Mouse (Mus musculus): ENCODE data around the gene Tmem240. TPM values are rescaled to one million over a fixed set of nuclear protein-coding genes. Genes with fewer than 3 reads are reported as not detected.

Tmem240 gene
- polyA plus RNA-seq, 1 experiment from 2014 or later = 7.5 TPM

GRCm38 (mm10) chr4:155771706-155772105, 37.1 kb downstream of the Tmem240 start:
- Histone ChIP-seq H3K36me3 (ENCODE audit: control insufficient read depth, insufficient read depth, low read length) (no peaks in the 10 kb centered on the region), H3K9me3 (ENCODE audit: control insufficient read depth, low read length) (no peaks in the 10 kb centered on the region), H3K9ac (replicated peaks; ENCODE audit: low read length) (no peak overlapping the region), H3K27me3 (ENCODE audit: control insufficient read depth, insufficient read depth, low read length) (peaks cover 24% of the 10 kb centered on the region; the same call in 1 of the 2 replicates), H3K4me2 (ENCODE audit: low read length) (no peak overlapping the region), H3K4me1 (ENCODE audit: control insufficient read depth, insufficient read depth, low read length) (peaks cover 19% of the 10 kb centered on the region; the same call in 1 of the 2 replicates), H3K27ac (replicated peaks; ENCODE audit: low read depth, low read length) (no peak overlapping the region), H3K4me3 (replicated peaks; ENCODE audit: low read depth, low read length) (no peak overlapping the region)
- no peak for ATAC-seq (ENCODE audit: low FRiP score, low TSS enrichment)
- 84% methylated on average over 2 of the region's 2 CpGs for WGBS
- no peak for DNase-seq

DNA sequence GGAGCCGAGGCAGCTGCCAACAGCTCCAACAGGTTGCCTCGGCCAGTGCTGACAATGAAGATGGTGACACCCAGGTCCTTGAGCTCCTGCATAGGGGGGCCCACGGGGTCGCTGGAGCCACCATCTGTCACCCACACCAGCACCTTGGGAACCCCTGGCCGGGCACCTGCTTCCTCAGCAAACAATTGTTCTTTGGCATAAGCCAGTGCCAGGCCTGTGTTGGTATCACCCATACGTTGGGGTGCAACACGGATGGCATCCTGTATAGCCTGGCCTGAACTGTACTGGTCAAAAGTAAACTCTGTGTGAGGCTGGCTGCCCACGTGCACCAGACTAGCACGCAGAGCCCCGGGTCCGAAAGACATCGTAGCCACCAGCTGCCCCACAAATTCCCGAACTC, 38.2 kb downstream of the Tmem240 start:
- Histone ChIP-seq H3K4me3 (replicated peaks; ENCODE audit: low read depth, low read length) (no peak overlapping the region), H3K36me3 (ENCODE audit: control insufficient read depth, insufficient read depth, low read length) (no peaks in the 10 kb centered on the region), H3K4me2 (ENCODE audit: low read length) (peak overlapping the region; percentile 67; the same call in 1 of the 2 replicates), H3K4me1 (ENCODE audit: control insufficient read depth, insufficient read depth, low read length) (peaks cover 19% of the 10 kb centered on the region; the same call in 1 of the 2 replicates), H3K27ac (replicated peaks; ENCODE audit: low read depth, low read length) (no peak overlapping the region), H3K27me3 (ENCODE audit: control insufficient read depth, insufficient read depth, low read length) (peaks cover 24% of the 10 kb centered on the region; the same call in 1 of the 2 replicates), H3K9ac (replicated peaks; ENCODE audit: low read length) (no peak overlapping the region), H3K9me3 (ENCODE audit: control insufficient read depth, low read length) (no peaks in the 10 kb centered on the region)
- ATAC-seq (ENCODE audit: low FRiP score, low TSS enrichment) = no peak
- WGBS = 88% methylated on average over 13 of the region's 13 CpGs
- no peak for DNase-seq

GRCm38 (mm10) chr4:155773335-155774078, 38.9 kb downstream of the Tmem240 start:
- Histone ChIP-seq H3K27ac (replicated peaks; ENCODE audit: low read depth, low read length) (no peak overlapping the region), H3K36me3 (ENCODE audit: control insufficient read depth, insufficient read depth, low read length) (no peaks in the 10 kb centered on the region), H3K4me3 (replicated peaks; ENCODE audit: low read depth, low read length) (peak overlapping the region; percentile 36), H3K9me3 (ENCODE audit: control insufficient read depth, low read length) (no peaks in the 10 kb centered on the region), H3K9ac (replicated peaks; ENCODE audit: low read length) (no peak overlapping the region), H3K4me2 (ENCODE audit: low read length) (peak overlapping the region; percentile 67), H3K4me1 (ENCODE audit: control insufficient read depth, insufficient read depth, low read length) (peaks cover 19% of the 10 kb centered on the region; the same call in 1 of the 2 replicates), H3K27me3 (ENCODE audit: control insufficient read depth, insufficient read depth, low read length) (peaks cover 24% of the 10 kb centered on the region; the same call in 1 of the 2 replicates)
- WGBS = 36% methylated on average over 5 of the region's 5 CpGs
- ATAC-seq (ENCODE audit: low FRiP score, low TSS enrichment) = no peak
- DNase-seq = no peak

GRCm38 (mm10) chr4:155774280-155774754, 39.7 kb downstream of the Tmem240 start, which contains the start of gene Vwa1:
TSS of gene Vwa1 (minus strand) at chr4:155774698.
- peaks cover 19% of the 10 kb centered on the region; the same call in 1 of the 2 replicates for H3K4me1 ChIP-seq (ENCODE audit: control insufficient read depth, insufficient read depth, low read length)
- peak; percentile 72 for ATAC-seq (ENCODE audit: low FRiP score, low TSS enrichment)
- H3K27me3 ChIP-seq (ENCODE audit: control insufficient read depth, insufficient read depth, low read length) = peaks cover 24% of the 10 kb centered on the region; the same call in 1 of the 2 replicates
- 1% methylated on average over 35 of the region's 35 CpGs for WGBS
- peak within 1 kb of the TSS; percentile 52 for H3K9ac ChIP-seq (replicated peaks; ENCODE audit: low read length)
- peak; percentile 90 for DNase-seq
- peak within 1 kb of the TSS; percentile 67 for H3K4me2 ChIP-seq (ENCODE audit: low read length)
- H3K9me3 ChIP-seq (ENCODE audit: control insufficient read depth, low read length) = no peaks in the 10 kb centered on the region
- peak within 1 kb of the TSS; percentile 53 for H3K27ac ChIP-seq (replicated peaks; ENCODE audit: low read depth, low read length)
- peak within 1 kb of the TSS; percentile 36 for H3K4me3 ChIP-seq (replicated peaks; ENCODE audit: low read depth, low read length)
- H3K36me3 ChIP-seq (ENCODE audit: control insufficient read depth, insufficient read depth, low read length) = no peaks in the 10 kb centered on the region

GRCm38 (mm10) chr4:155774971-155775740, 40.6 kb downstream of the Tmem240 start:
- peak overlapping the region; percentile 52 for H3K9ac ChIP-seq (replicated peaks; ENCODE audit: low read length)
- peak overlapping the region; percentile 67 for H3K4me2 ChIP-seq (ENCODE audit: low read length)
- peaks cover 24% of the 10 kb centered on the region; the same call in 1 of the 2 replicates for H3K27me3 ChIP-seq (ENCODE audit: control insufficient read depth, insufficient read depth, low read length)
- H3K4me3 ChIP-seq (replicated peaks; ENCODE audit: low read depth, low read length) = peak overlapping the region; percentile 36
- peak overlapping the region; percentile 53 for H3K27ac ChIP-seq (replicated peaks; ENCODE audit: low read depth, low read length)
- H3K36me3 ChIP-seq (ENCODE audit: control insufficient read depth, insufficient read depth, low read length) = no peaks in the 10 kb centered on the region
- 68% methylated on average over 9 of the region's 9 CpGs for WGBS
- DNase-seq (peak; percentile 48), ATAC-seq (ENCODE audit: low FRiP score, low TSS enrichment) (no peak)
- no peaks in the 10 kb centered on the region for H3K9me3 ChIP-seq (ENCODE audit: control insufficient read depth, low read length)
- peaks cover 16% of the 10 kb centered on the region; the same call in 1 of the 2 replicates for H3K4me1 ChIP-seq (ENCODE audit: control insufficient read depth, insufficient read depth, low read length)

GRCm38 (mm10) chr4:155775855-155776254, 41.3 kb downstream of the Tmem240 start:
- DNase-seq = no peak
- Histone ChIP-seq H3K9me3 (ENCODE audit: control insufficient read depth, low read length) (no peaks in the 10 kb centered on the region), H3K27me3 (ENCODE audit: control insufficient read depth, insufficient read depth, low read length) (peaks cover 24% of the 10 kb centered on the region; the same call in 1 of the 2 replicates), H3K4me1 (ENCODE audit: control insufficient read depth, insufficient read depth, low read length) (peaks cover 12% of the 10 kb centered on the region; the same call in 1 of the 2 replicates), H3K36me3 (ENCODE audit: control insufficient read depth, insufficient read depth, low read length) (no peaks in the 10 kb centered on the region), H3K4me2 (ENCODE audit: low read length) (no peak overlapping the region), H3K27ac (replicated peaks; ENCODE audit: low read depth, low read length) (0 out of 2 replicates have a peak overlapping the region, but pooled peaks have one; percentile 13), H3K4me3 (replicated peaks; ENCODE audit: low read depth, low read length) (no peak overlapping the region), H3K9ac (replicated peaks; ENCODE audit: low read length) (no peak overlapping the region)
- 83% methylated on average over 3 of the region's 3 CpGs for WGBS
- ATAC-seq (ENCODE audit: low FRiP score, low TSS enrichment) = no peak

GRCm38 (mm10) chr4:155776704-155777335, 42.2 kb downstream of the Tmem240 start:
- H3K9ac ChIP-seq (replicated peaks; ENCODE audit: low read length) = no peak overlapping the region
- no peaks in the 10 kb centered on the region for H3K9me3 ChIP-seq (ENCODE audit: control insufficient read depth, low read length)
- no peak overlapping the region for H3K4me3 ChIP-seq (replicated peaks; ENCODE audit: low read depth, low read length)
- no peaks in the 10 kb centered on the region for H3K36me3 ChIP-seq (ENCODE audit: control insufficient read depth, insufficient read depth, low read length)
- H3K4me1 ChIP-seq (ENCODE audit: control insufficient read depth, insufficient read depth, low read length) = peaks cover 12% of the 10 kb centered on the region; the same call in 1 of the 2 replicates
- ATAC-seq (ENCODE audit: low FRiP score, low TSS enrichment) (no peak), DNase-seq (no peak)
- H3K27me3 ChIP-seq (ENCODE audit: control insufficient read depth, insufficient read depth, low read length) = peaks cover 24% of the 10 kb centered on the region; the same call in 1 of the 2 replicates
- H3K4me2 ChIP-seq (ENCODE audit: low read length) = no peak overlapping the region
- no peak overlapping the region for H3K27ac ChIP-seq (replicated peaks; ENCODE audit: low read depth, low read length)
- WGBS = 34% methylated on average over 2 of the region's 2 CpGs

DNA sequence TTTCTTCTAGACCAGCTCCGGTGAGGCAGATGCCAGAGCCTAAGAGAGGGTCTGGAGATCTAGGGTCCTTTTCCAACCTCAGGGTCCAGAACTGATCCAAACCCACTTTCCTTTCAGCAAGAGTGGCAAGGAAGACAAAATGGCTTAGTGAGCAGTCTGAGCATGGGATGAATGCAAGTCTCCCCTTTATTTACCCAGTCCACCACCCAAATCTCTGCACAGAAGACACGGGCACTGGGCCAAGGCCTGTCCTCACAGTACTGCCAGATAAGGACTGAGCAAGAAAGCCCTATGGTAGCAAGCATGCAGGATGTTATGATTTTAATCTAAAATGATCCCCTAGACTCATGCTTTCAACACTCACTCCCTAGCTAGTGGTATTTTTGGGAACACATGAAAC, 43.2 kb downstream of the Tmem240 start:
- ATAC-seq (ENCODE audit: low FRiP score, low TSS enrichment) = no peak
- Histone ChIP-seq H3K36me3 (ENCODE audit: control insufficient read depth, insufficient read depth, low read length) (no peaks in the 10 kb centered on the region), H3K4me2 (ENCODE audit: low read length) (no peak overlapping the region), H3K4me3 (replicated peaks; ENCODE audit: low read depth, low read length) (no peak overlapping the region), H3K9ac (replicated peaks; ENCODE audit: low read length) (no peak overlapping the region), H3K27ac (replicated peaks; ENCODE audit: low read depth, low read length) (no peak overlapping the region), H3K27me3 (ENCODE audit: control insufficient read depth, insufficient read depth, low read length) (peaks cover 18% of the 10 kb centered on the region; the same call in 1 of the 2 replicates), H3K4me1 (ENCODE audit: control insufficient read depth, insufficient read depth, low read length) (peaks cover 12% of the 10 kb centered on the region; the same call in 1 of the 2 replicates), H3K9me3 (ENCODE audit: control insufficient read depth, low read length) (no peaks in the 10 kb centered on the region)
- DNase-seq = no peak
- WGBS = 83% methylated on average over 2 of the region's 2 CpGs

All from midbrain, embryonic 14.5 days (tissue).